ENCODE assay signal across 8 mouse cellular contexts in the genomic region with DNA sequence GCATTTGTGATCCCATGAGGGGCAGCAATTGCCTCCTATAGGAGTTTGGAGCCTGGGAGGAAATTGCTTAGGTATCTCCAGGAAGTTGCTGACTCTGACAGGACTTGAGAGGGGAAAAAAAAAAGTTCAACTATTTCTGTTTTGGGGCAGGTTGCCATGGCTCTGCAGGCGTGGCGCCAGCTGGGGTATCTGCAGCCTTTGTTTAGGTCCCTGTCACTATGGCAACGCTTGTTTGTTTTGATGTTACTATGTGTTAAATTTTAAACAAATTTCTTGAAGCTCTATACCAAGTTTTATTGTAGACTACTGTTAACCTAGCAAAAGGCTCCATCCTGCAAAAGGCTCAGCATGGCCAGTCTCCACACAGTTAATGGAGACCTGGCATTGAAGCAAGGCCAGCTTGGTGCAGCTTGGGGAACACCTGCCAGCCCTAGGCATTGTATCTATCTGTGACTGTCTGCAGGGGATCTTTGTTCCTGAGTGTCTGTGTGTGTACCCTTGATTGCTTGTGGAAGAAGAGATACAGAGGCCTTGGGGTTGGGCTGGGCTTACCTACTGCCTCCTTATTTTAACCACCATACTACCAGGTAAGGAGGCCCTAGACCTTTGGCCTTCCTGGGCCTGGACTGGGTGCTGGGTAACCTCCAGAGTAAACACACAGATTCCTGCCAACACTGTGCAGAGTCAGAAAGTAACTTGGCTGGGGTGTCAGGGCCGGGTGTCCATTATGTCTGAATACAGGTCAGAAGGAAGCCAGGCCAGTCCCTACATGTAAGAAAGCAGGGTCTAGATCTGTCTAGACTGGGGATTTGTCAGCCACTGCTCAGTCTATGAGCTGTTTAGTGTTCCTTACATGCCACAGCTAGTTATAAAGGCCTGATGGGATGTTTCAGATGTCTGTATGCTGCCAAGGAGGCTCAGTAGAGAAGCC. TPM values are rescaled to one million over a fixed set of nuclear protein-coding genes. Genes with fewer than 3 reads are reported as not detected.
DNase-seq lines count a peak whose midpoint lies in the region; ATAC-seq and TF ChIP-seq lines count a peak whose summit lies in the region.

No protein-coding gene starts in this region.

- H3K27ac ChIP-seq in kidney, embryonic 15.5 days: no peak overlapping the region
- H3K27ac ChIP-seq in ES-E14 (ENCODE audit: insufficient read depth, low read depth, low read length, poor library complexity, severe bottlenecking): no peak overlapping the region
- no peak overlapping the region for H3K27ac ChIP-seq in embryonic facial prominence, embryonic 10.5 days (replicated peaks)
- no peak overlapping the region for H3K27ac ChIP-seq in hindbrain, embryonic 15.5 days (replicated peaks)

- ATAC-seq in kidney, embryonic 15.5 days (replicated peaks; ENCODE audit: low FRiP score): no peak
- 0 out of 2 replicates have a peak, but pooled peaks have one; percentile 27 for ATAC-seq in hindbrain, embryonic 15.5 days (ENCODE audit: low FRiP score, low read depth)

- H3K27me3 ChIP-seq in kidney, embryonic 15.5 days: no peaks in the 10 kb centered on the region
- H3K27me3 ChIP-seq in embryonic facial prominence, embryonic 10.5 days (replicated peaks; ENCODE audit: low read depth, poor library complexity, severe bottlenecking): no peaks in the 10 kb centered on the region
- no peaks in the 10 kb centered on the region for H3K27me3 ChIP-seq in hindbrain, embryonic 15.5 days

- peak; percentile 66 for DNase-seq in kidney, adult 11 months
- DNase-seq in ES-E14 (ENCODE audit: low read depth, low spot score): no peak
- peak; percentile 18 for DNase-seq in embryonic facial prominence, embryonic 10.5 days (ENCODE audit: low spot score)
- peak; percentile 84 for DNase-seq in lung, postnatal 10 days
- DNase-seq in spleen, postnatal 4 days (ENCODE audit: low spot score in 2 of 2): no peak
- no peak for DNase-seq in frontal cortex, postnatal 10 days (ENCODE audit: low spot score in 2 of 2)

- in situ Hi-C loops in ES-E14 (cut with MboI; ENCODE audit: low sequenced_read_pairs in 2 of 2, unreplicated experiment in 2 of 2): no loop called here

- H3K4me1 ChIP-seq in kidney, embryonic 15.5 days: no peaks in the 10 kb centered on the region
- H3K4me1 ChIP-seq in ES-E14 (ENCODE audit: control insufficient read depth in 2 of 2, insufficient read depth in 2 of 2, low read length in 2 of 2, poor library complexity in 1 of 2): no peaks in the 10 kb centered on the region
- H3K4me1 ChIP-seq in embryonic facial prominence, embryonic 10.5 days: no peaks in the 10 kb centered on the region
- H3K4me1 ChIP-seq in hindbrain, embryonic 15.5 days (replicated peaks): peaks cover 16% of the 10 kb centered on the region

- H3K4me3 ChIP-seq in kidney, embryonic 15.5 days (replicated peaks): no peak overlapping the region
- no peak overlapping the region for H3K4me3 ChIP-seq in ES-E14 (ENCODE audit: insufficient read depth in 1 of 2, low read depth in 1 of 2, low read length in 2 of 2, poor library complexity in 1 of 2, severe bottlenecking in 1 of 2)
- no peak overlapping the region for H3K4me3 ChIP-seq in embryonic facial prominence, embryonic 10.5 days
- no peak overlapping the region for H3K4me3 ChIP-seq in hindbrain, embryonic 15.5 days

- no peak overlapping the region for H3K4me2 ChIP-seq in kidney, embryonic 15.5 days
- no peak overlapping the region for H3K4me2 ChIP-seq in hindbrain, embryonic 15.5 days

- WGBS in kidney, embryonic 15.5 days: 75% methylated on average over 4 of the region's 4 CpGs
- WGBS in embryonic facial prominence, embryonic 10.5 days: 69% methylated on average over 4 of the region's 4 CpGs
- 70% methylated on average over 4 of the region's 4 CpGs for WGBS in hindbrain, embryonic 15.5 days

- H3K36me3 ChIP-seq in kidney, embryonic 15.5 days: no peaks in the 10 kb centered on the region
- H3K36me3 ChIP-seq in ES-E14 (ENCODE audit: control insufficient read depth, insufficient read depth, low read length, poor library complexity, severe bottlenecking): no peaks in the 10 kb centered on the region
- H3K36me3 ChIP-seq in embryonic facial prominence, embryonic 10.5 days (replicated peaks): no peaks in the 10 kb centered on the region
- 0 out of 2 replicates have a peak, but pooled peaks cover 4% of the 10 kb centered on the region for H3K36me3 ChIP-seq in hindbrain, embryonic 15.5 days

- no peaks in the 10 kb centered on the region for H3K9me3 ChIP-seq in kidney, embryonic 15.5 days (replicated peaks)
- no peaks in the 10 kb centered on the region for H3K9me3 ChIP-seq in ES-E14 (ENCODE audit: control insufficient read depth, insufficient read depth, low read depth, low read length)
- no peaks in the 10 kb centered on the region for H3K9me3 ChIP-seq in embryonic facial prominence, embryonic 10.5 days
- H3K9me3 ChIP-seq in hindbrain, embryonic 15.5 days: no peaks in the 10 kb centered on the region

- no peak overlapping the region for H3K9ac ChIP-seq in kidney, embryonic 15.5 days
- no peak overlapping the region for H3K9ac ChIP-seq in ES-E14 (ENCODE audit: insufficient read depth, low read depth, low read length, poor library complexity, severe bottlenecking)
- H3K9ac ChIP-seq in hindbrain, embryonic 15.5 days: no peak overlapping the region

TF ChIP-seq in ES-E14, 5 proteins besides CTCF, POLR2A, EP300 and RAD21:
- TF ChIP-seq MAFK (IDR thresholded peaks at IDR 0.05; ENCODE audit: insufficient read depth, low read depth, low read length): no peak
- TF ChIP-seq ZNF384 (IDR thresholded peaks at IDR 0.05; ENCODE audit: low read depth, low read length): peak; percentile 86

RNA-seq across cellular contexts. Expression of gene Tppp, which starts 16.2 kb away (rescaled TPM):
- 0.60 and 0.66 TPM in 2 replicates for polyA plus RNA-seq in kidney, embryonic 15.5 days (2015; fragmentation: Nextera tagmentation; extraction: Ambion mirVana)
- total RNA-seq in ES-E14 (2012; rRNA removed): 0.21 and 0.22 TPM in 2 replicates
- polyA plus RNA-seq in embryonic facial prominence, embryonic 10.5 days (2016; fragmentation: Nextera tagmentation; extraction: Ambion mirVana): 0.59 and 0.64 TPM in 2 replicates
- polyA plus RNA-seq in hindbrain, embryonic 15.5 days (2015; fragmentation: Nextera tagmentation; extraction: Ambion mirVana): 11.4 and 11.8 TPM in 2 replicates

RNA-seq across cellular contexts. Expression of gene Cep72, which starts 36.7 kb away (rescaled TPM):
- 15.2 and 16.5 TPM in 2 replicates for polyA plus RNA-seq in kidney, embryonic 15.5 days (2015; fragmentation: Nextera tagmentation; extraction: Ambion mirVana)
- 7.6 and 10.0 TPM in 2 replicates for total RNA-seq in ES-E14 (2012; rRNA removed)
- 22.1 and 25.0 TPM in 2 replicates for polyA plus RNA-seq in embryonic facial prominence, embryonic 10.5 days (2016; fragmentation: Nextera tagmentation; extraction: Ambion mirVana)
- polyA plus RNA-seq in hindbrain, embryonic 15.5 days (2015; fragmentation: Nextera tagmentation; extraction: Ambion mirVana): 6.5 and 7.8 TPM in 2 replicates

Comparison
In these comparisons a context has a peak if more than half of its experiments do, and no peak if none do; other contexts are left out.
1. DNase-seq: peak in kidney, adult 11 months (single experiment), embryonic facial prominence, embryonic 10.5 days (single experiment) and lung, postnatal 10 days (single experiment); none in ES-E14 (single experiment), spleen, postnatal 4 days (0 of 2) and frontal cortex, postnatal 10 days (0 of 2).